Mouse (Mus musculus): ENCODE data around the gene Folr1. TPM values are rescaled to one million over a fixed set of nuclear protein-coding genes. Genes with fewer than 3 reads are reported as not detected.

Gene Folr1
- total RNA-seq, 2 experiments from 2014 or later = 2.4 to 2.8 TPM

DNA sequence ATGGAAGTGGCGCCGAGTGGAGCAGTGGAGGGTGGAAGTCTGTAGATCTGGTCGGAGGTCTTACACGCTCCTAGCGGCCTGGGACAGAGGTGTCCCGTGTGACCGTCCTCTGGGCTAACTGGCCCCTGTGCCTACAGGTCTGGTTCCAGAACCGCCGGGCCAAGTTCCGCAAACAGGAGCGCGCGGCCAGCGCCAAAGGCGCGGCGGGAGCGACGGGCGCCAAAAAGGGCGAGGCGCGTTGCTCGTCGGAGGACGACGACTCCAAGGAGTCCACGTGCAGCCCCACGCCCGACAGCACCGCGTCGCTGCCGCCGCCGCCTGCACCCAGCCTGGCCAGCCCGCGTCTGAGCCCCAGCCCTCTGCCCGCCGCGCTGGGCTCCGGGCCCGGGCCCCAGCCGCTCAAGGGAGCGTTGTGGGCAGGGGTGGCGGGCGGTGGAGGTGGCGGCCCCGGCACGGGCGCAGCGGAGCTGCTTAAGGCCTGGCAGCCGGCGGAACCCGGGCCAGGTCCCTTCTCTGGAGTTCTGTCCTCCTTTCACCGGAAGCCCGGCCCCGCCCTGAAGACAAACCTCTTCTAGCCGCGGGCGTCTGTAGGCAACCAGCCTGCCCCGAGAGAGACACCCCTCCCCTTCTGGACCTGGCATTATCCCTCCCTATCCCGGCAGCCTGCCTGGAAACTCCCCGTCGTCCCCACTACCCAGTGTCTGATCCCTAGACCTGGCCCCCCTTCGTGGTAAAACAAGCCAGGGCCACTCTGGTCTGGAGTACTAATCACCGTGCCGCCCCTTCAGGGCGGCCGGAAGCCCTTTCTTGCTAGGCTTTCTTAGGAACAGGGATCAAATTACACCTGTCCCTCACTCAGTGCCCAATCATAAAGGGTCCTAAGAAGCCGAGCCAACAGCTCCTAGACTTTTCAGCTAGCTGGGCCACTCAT, 48.8 kb downstream of the Folr1 start:
- 0 out of 2 replicates have a peak, but pooled peaks have one; percentile 4 for TF ChIP-seq CTCF (IDR thresholded peaks at IDR 0.05)
- Histone ChIP-seq H3K4me3 (peak overlapping the region; percentile 68), H3K27ac (peak overlapping the region; percentile 71)
- intact Hi-C loops (cut with DNase I) = no loop called here
- peak; percentile 83 for DNase-seq

DNA sequence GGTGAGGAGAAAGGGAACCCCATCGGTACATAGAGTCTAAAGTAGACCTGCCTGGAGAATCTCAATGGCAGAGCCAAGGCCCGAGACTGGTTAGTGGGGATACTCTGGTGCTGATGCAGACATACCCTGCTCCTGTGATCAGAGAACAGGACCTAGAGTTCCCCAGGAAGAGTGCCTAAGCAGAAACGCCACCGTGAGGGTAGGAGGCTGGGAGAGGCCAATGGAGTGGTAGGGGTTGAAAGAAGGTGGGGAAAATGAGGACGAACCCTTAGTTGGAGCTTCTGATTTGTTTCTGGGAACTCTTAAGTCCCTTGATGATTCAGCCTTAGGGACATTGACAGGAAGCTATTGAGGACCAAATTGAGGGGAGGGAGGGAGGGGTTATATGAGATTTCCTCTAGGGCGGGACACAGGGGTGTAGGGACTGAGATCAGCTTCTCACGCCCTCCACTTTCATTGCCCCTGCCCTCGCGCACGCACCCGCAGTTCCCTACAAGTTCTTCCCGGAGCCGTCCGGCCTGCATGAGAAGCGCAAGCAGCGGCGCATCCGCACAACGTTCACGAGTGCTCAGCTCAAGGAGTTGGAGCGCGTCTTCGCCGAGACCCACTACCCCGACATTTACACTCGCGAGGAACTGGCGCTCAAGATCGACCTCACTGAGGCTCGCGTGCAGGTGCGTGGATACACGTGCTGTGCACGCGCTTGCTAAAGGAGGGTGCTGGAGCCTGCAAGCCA, 50.1 kb downstream of the Folr1 start:
- TF ChIP-seq CTCF (IDR thresholded peaks at IDR 0.05) = no peak
- H3K27ac ChIP-seq = no peak overlapping the region
- peak overlapping the region; percentile 68 for H3K4me3 ChIP-seq
- no peak for DNase-seq
- intact Hi-C loops (cut with DNase I) = no loop called here

DNA sequence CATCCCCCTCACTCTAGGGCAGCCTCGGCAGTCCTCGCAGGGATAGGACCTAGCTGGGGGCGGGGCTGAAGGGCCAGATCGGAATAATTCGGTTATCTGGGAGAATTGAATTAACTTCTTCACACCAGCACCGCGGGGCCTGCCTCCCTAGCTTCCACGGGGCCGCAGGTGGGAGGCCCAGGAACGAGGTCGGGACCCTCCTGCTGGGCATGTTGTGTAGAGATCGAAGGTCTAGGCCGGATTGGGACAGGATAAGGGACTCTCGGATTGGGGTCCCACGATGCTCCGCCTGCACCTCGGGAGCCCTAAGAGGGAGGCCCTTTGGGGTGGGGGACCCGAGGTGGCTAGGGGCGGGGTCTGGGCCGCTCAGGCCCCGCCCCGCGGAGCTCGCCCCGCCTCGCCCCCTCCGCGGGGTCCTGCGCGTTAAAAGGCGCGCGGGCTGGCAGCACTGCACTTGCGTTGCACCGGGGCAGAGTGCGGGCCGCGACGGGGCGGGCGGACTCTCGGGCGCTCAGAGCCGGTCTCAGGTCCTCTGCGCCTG, 52.7 kb downstream of the Folr1 start, which contains the start of gene Phox2a:
Gene Phox2a (plus strand): TSS at position 453 of the 541 bp plus-strand sequence.
- peak within 1 kb of the TSS; percentile 49 for H3K4me3 ChIP-seq
- no peak within 1 kb of the TSS for H3K27ac ChIP-seq
- TF ChIP-seq CTCF (IDR thresholded peaks at IDR 0.05) = no peak
- no peak for DNase-seq
- intact Hi-C loops (cut with DNase I) = loop anchor here (5.0 kb wide), 1 partner anchor 51 kb away; no protein-coding TSS in a partner anchor

Small RNA genes lying within 50 kb of the gene (microRNA-seq; reads per million reads assigned to microRNA genes)
- not detected for gene Gm22655

Other genes starting within 250 kb of the Folr1 start
- 10 to 100 TPM; 50.0 to 71.3 TPM for gene Clpb, start 207.2 kb downstream of the Folr1 start, total RNA-seq (2021)
- gene Phox2a, start 52.5 kb downstream of the Folr1 start, total RNA-seq (2021) = not detected
- 10 to 100 TPM; 89.0 to 96.5 TPM for gene Inppl1, start 32.6 kb downstream of the Folr1 start, total RNA-seq (2021)
- gene Folr2, start 13.6 kb downstream of the Folr1 start, total RNA-seq (2021) = 1 to 10 TPM in 1 of 2 experiments, under 1 TPM in 1; 0.77 to 4.3 TPM
- gene Anapc15, start 7.1 kb downstream of the Folr1 start, total RNA-seq (2021) = 10 to 100 TPM; 17.3 to 26.6 TPM
- 100 to 1,000 TPM in 1 of 2 experiments, 10 to 100 TPM in 1; 93.2 to 107 TPM for gene Lamtor1, start 35.1 kb upstream of the Folr1 start, total RNA-seq (2021)
- gene Tomt, start 35.6 kb upstream of the Folr1 start, total RNA-seq (2021) = not detected
- 1 to 10 TPM; 4.1 to 4.2 TPM for gene Lrrc51, start 63.1 kb upstream of the Folr1 start, total RNA-seq (2021)
- 10 to 100 TPM; 47.1 to 53.6 TPM for gene Numa1, start 63.3 kb upstream of the Folr1 start, total RNA-seq (2021)
- 1 to 10 TPM; 1.9 to 2.3 TPM for gene Il18bp, start 147.9 kb upstream of the Folr1 start, total RNA-seq (2021)
- 10 to 100 TPM; 23.3 to 25.7 TPM for gene Rnf121, start 194.7 kb upstream of the Folr1 start, total RNA-seq (2021)
- 1 to 10 TPM; 4.4 to 6.5 TPM for gene Xndc1, start 194.7 kb upstream of the Folr1 start, total RNA-seq (2021)
- gene Xntrpc, start 194.9 kb upstream of the Folr1 start, total RNA-seq (2021) = 1 to 10 TPM in 1 of 2 experiments, under 1 TPM in 1; 0.50 to 1.2 TPM
- gene Trpc2, start 212.3 kb upstream of the Folr1 start, total RNA-seq (2021) = 1 to 10 TPM in 1 of 2 experiments, under 1 TPM in 1; 0.10 to 1.3 TPM
- 100 to 1,000 TPM; 480 to 491 TPM for gene Art1, start 231.0 kb upstream of the Folr1 start, total RNA-seq (2021)
- 10 to 100 TPM; 18.3 to 30.4 TPM for gene Art5, start 238.7 kb upstream of the Folr1 start, total RNA-seq (2021)
- gene Chrna10, start 246.0 kb upstream of the Folr1 start, total RNA-seq (2021) = not detected

Measured in gastrocnemius, adult 2 months (tissue).